Mouse (Mus musculus) adrenal gland, postnatal 4 days (tissue): ENCODE measurements around the gene Prkrip1. TPM values are rescaled to one million over a fixed set of nuclear protein-coding genes. Genes with fewer than 3 reads are reported as not detected.

Source experiments
- DNase-seq, 2 experiments: peaks; one replicate each; pipeline ENCODE4 v3.0.0; 2021 to 2022; ENCODE audit warnings: low spot score in 2 of 2, mixed read lengths in 2 of 2
- long read RNA-seq, 2 experiments: library from polyadenylated mRNA; stranded (forward); transcript quantifications; one replicate each; pipeline ENCODE4 v2.0.0; 2021
- total RNA-seq, 2 experiments: library from RNA; stranded (reverse); gene quantifications; 2 replicates each; pipeline ENCODE4 v1.2.3; 2021

The Prkrip1 gene
- 10 to 100 TPM; 35.4 to 36.7 TPM for total RNA-seq
- long read RNA-seq, experiment 1, transcript Prkrip1-204 (6 exons, 3,893 nt): major isoform, 19 of 29 reads
- long read RNA-seq, experiment 1, partial matches to known transcripts: 2 of 29 reads
- long read RNA-seq, experiment 1, other reads (novel, unspliced or antisense): 8 of 29 reads
- long read RNA-seq, experiment 2, transcript Prkrip1-204 (6 exons, 3,893 nt): major isoform, 18 of 28 reads
- long read RNA-seq, experiment 2, partial matches to known transcripts: 0 of 28 reads
- long read RNA-seq, experiment 2, other reads (novel, unspliced or antisense): 10 of 28 reads

DNA sequence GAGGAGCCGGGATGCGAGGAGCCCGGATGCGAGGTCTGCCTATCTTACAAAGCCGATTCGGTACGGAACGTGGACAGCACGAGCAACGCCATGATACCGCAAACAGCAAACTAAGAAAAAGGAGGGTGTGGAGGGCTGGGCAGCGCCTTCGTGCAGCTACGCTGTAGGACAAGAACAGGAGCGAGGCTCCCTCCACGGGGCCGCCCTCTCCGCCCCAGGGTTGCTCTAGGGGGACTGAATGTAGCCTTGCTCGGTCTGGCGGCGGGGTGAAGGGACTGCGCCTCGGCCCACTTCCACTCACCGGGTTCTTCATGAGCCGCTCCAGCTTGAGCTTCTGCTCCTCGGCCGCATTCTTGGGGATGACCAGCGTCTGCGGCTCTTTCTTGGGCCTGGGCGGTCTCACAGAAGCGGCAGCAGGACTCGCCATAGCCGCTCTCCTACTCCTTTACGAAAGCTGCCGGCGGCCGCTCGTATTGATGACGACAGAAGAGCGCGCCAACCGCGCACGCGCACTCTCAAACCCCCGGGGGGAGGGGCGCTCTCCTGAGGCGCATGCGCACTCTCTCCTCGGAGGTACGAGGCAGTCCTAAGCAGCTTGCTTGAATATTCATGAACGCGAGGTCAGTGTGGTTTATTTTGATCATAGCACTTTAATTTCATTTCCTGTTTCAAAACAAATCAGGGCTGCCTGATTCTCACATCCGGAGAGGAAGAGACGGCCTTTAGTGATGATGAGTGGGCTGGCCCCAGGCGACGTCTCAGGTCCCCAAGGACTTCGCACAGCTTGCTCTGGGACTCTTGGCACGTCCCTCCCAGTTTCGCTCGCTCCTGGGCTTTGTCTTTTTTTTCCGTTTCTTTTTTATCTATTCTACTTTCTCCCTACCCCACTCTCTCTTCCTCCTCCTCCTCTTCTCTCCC, at the start of gene Prkrip1:
Gene Prkrip1, minus strand, starts transcription at position 490 of the 918 bp plus-strand sequence.
- DNase-seq: peak; percentile 84 to 91

DNA sequence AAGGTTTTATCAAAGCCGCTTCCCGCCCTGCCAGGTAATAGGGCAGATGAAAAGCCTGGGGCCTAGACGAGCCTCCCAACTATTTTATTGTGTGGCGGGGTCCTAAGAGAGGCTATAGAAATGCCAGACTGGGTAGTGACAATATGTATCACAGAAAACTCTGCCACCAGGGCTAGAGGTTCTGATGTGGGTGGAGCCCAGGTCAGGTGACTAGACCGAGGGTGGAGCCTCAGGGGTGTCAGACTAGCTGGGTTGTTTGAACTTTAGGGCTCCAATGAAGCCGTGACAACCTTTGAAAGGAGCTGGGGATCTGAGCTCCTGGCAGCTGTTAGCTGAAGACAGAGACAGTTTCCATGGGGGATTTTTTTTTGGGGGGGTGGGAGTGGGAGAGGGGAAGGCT, 49.7 kb upstream of the Prkrip1 start:
- DNase-seq: no peak

- no peak for DNase-seq
Observed at GRCm38 (mm10) chr5:136246452-136246838, 47.7 kb upstream of the Prkrip1 start, which contains the start of gene Sh2b2. Gene Sh2b2, minus strand, starts transcription at chr5:136246556.

DNA sequence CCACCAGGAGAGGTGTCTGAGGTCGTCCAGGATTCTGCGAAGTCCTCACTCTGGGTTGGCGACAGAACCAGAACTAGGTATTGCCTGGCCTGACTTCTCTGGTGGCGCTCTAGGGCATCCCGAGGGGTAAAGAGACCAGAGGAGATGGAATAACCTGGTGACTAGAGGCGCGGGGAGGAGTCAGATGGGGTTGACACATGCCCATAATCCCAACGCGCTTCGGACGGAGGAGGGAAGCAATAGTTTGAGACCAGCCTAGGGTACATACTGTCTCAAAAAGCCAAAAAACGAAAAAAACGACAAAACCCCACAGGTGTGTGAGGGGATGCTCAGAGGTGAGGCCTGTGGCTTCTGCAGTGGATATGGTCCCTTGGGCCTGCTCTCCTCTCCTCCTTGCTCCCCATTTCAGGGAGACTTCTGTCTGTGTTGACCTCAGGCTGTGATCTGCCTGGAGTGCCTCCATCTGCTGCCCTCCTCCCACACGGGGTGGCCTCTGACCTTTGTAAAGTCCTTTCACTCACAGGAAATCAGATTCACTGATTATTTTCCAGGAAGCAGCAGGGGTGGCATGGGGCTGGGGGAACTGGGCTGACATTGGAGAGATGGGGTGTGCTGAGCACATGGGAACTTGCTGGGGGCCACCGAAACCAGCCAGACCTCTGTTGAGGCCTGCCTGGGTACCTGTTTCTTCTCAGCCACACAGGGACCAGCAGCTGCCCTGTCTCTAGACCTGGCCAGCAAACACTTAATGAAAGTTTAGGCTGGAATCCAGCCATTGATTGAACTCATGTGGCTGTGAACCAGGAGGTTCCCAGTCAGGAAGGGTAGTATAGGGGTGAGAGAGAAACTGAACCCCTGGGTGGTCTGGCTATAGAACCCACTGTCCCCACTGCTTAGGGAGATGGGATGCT, 47.0 kb upstream of the Prkrip1 start:
- DNase-seq: no peak

- DNase-seq: peak; percentile 73 to 82
Observed at GRCm38 (mm10) chr5:136244762-136245540, 46.2 kb upstream of the Prkrip1 start.

DNA sequence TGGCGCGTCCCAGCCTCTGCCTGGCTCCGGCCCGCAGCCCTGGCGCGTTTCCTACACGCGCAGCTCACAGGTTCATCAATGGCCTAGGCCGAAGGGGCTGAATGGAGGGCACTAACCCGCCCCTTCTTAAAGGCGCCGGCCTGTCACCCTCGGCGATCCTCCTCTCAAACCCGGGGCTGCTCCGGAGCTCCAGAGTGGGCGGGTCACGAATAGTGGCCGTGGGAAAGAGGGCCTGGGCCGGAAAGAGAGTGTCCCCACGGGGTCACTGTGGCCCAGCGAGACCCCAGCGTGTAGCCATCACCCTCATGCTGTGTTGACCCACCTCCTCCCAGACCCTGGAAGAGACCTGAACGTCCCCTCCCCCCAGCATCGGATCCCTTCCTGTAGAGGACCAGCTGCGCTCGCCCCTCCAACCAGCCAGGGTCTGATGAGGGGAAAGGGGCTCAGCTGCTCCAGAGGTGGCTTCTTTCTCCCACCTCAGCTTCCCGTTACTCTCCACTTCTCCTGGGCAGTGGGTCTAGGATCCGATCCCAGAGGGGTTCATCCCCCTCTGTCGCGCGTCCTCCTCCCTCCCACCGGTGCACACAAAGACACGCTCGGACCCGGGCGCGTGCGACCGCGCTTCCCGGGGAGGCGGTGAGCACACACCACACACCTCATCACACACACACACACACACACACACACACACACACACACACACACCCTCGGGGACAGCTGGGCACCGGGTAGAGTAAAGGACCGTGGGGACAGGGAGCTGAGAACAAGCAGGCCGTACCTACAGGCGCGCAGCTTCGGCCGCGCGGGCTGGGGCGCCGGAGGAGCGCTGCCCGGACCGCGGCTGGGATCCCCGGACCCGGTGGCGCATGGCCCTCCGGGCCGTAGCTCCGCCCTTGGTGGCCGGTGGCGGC, 45.3 kb upstream of the Prkrip1 start:
- DNase-seq: no peak

GRCm38 (mm10) chr5:136241161-136241560, 42.4 kb upstream of the Prkrip1 start:
- DNase-seq: no peak

DNA sequence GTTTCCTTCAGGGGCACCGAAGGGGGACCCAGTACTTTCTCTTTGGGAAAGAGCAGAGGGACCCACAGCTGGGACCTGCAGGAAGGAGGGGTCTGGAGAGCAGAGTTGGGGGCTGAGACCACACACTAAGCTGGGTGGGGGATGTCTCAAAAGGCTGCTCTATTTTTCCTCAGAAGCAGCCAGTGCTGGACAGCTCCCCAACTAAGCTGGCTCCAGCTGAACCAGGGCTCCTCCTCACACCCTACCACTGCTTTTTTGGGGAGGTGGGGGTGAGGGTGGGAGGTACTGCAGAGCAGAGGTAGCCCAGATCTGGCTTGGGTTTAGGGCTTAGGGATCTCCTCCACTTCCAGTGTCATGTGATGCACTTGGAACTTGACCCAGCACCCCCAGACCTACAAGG, 41.6 kb upstream of the Prkrip1 start:
- no peak for DNase-seq

DNA sequence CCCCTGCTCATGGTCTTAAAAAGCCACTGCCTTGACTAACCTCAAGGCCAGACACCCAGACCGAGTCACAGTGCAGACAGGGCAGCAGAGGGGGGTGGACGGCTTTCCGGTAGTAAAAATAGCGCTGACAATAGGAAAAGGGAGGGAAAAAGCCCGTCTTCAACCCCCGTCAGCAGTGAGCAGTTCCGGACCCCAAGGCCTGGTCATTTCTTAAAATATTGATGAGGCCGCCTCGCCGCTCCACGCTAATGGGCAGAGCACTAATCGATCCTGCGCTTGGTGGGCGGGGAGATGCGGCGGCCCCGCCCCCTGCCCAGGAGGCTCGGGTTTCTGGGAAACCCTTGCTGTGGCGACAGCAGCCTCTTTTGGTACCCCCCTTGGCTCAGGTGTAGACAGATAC, 38.8 kb upstream of the Prkrip1 start:
- no peak for DNase-seq

DNA sequence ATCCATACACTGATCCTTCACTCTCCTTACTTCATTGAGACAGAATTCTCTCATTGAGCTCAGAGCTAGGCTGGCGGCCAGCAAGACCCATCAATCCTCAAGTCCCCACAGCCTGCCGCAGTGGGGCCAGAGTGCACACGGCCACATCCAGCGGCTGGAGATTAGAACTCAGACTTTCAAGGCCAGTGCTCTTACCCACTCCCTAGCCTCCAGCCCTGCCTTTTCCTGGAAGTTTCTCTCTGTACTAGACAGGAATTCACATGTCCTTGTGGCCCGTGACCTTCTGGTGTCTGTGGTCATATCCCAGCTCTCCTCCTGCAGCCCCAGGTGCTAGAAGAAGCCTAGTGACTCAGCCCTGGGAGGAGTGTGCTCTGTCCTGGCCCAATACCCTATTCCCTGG, 37.8 kb upstream of the Prkrip1 start:
- no peak for DNase-seq

- no peak for DNase-seq
Observed at GRCm38 (mm10) chr5:136230348-136231035, 31.7 kb upstream of the Prkrip1 start.

DNA sequence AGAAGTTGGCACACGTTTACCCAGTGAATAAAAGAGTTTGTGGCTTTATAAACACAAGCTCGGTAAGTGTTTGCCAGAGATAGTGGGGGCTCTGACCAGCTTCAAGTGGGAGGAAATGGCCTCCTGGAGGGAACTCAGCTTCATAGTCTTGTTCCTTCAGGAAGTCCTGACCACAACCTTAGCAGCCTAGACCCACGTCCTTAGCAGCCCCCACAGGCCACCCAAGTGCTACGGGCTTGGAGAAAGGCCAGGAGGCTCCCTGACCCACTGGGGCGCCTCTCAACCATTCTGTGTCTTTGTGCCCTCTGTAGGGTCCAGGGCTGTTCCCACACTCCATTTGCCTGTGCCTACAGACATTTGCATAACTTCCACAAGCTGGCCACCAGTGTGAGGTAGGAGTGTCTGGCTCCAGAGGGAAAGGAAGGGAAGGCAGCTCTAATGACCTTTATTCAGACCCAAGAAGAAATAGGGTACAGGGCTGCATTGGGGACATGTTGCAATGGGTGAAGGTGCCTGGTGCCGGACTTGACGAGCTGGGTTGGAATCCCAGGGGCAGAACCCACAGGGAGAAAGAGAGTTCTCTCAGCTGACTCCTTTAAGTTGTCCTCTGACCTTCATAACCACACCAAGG, 27.6 kb upstream of the Prkrip1 start:
- no peak for DNase-seq

DNA sequence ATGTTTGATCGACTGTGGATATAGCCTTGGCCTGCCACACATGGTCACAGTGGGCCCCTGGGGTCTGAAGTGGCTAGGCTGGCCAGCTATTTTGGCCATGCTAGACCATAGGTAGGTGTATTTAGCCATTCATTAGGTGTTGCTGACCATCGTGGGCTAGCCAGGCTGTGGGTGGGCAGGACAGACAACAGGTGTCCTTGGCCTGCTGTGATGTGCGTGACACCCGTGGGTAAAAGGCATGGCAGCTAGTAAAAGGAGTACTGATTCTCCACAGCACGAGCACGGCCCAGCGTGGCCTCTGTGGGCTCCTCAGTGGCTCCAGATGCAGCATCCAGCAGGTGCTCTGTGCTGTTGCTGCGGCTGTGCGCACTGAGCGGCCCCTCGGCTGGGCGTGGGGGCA, 19.8 kb upstream of the Prkrip1 start:
- DNase-seq: no peak

- no peak for DNase-seq
Observed at GRCm38 (mm10) chr5:136217932-136218381, 19.2 kb upstream of the Prkrip1 start.

- no peak for DNase-seq
Observed at GRCm38 (mm10) chr5:136217004-136217665, 18.4 kb upstream of the Prkrip1 start.

DNA sequence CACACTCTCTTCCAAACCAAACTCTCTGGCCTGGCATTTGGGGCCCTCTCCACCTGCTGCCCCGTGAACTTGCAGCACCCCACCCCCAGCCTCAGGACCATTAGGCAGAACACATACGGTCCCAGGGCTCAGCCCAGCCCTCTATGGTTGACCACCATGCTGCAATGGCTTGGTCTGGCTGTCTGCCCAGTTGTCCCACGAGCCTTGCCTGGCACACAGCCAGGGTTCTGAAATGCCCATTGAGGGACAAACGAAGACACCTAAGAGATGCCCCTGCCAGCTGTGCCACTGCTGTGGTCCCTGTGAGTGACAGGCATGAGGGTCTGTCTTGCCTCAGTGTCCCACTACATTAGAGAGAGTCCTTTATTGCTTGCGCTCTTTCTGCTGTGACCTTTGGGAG, 17.2 kb upstream of the Prkrip1 start:
- DNase-seq: no peak

DNA sequence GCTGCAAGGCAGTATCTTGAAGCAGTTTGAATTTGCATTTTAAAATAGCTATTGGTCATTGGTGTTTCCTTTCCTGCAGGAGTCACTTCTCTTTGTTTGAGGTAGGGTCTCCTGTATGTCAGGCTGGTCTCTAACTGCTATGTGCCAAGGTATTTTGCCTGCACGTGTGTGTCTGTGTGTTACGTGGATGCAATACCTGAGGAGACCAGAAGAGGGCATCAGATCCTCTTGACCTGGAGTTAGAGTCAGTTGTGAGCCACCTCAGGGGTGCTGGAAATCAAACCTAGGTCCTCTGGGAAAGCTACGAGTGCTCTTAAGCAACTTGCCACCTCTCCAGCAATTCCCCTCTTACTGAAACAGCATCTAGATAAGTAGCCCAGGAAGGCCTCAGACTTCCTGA, 16.4 kb upstream of the Prkrip1 start:
- no peak for DNase-seq

DNA sequence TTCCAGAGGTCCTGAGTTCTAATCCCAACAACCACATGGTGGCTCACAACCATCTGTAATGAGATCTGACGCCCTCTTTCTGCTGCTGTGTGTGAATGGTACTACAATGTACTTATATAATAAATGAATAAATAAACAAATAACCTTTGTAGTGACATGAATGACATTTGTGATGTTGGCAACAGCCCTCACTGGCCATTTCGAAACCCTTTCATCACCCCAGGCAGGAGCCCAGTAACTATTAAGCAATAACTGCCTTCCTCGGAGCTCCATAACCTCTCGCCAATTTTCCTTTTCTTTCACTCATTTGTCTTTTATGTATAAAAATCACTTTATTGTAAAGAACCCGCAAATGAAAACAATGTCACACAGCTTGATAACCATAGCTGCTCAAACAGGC, 15.0 kb upstream of the Prkrip1 start:
- no peak for DNase-seq
